Mouse (Mus musculus) hindbrain, embryonic 11.5 days (tissue): ENCODE measurements around the gene Prps1l1. TPM values are rescaled to one million over a fixed set of nuclear protein-coding genes. Genes with fewer than 3 reads are reported as not detected.

ENCODE experiments used
- ATAC-seq: fragments of 200-750 bp; cut with Nextera tagmentation; 2 replicates; pipeline ENCODE4 v1.8.0; 2017; ENCODE audit warnings: mild to moderate bottlenecking, moderate TSS enrichment, moderate library complexity; ENCODE audit not compliant: low FRiP score
- DNase-seq: peaks from one replicate; pipeline ENCODE4 v3.0.0-alpha.2; 2015; ENCODE audit warnings: low spot score
- H3K27ac ChIP-seq: fragments of 300-500 bp; sonication (generic); 2 replicates; pipeline ENCODE4 v1.5.1; 2014; ENCODE audit warnings: mild to moderate bottlenecking, low read depth, low read length
- H3K27me3 ChIP-seq: fragments of 300-500 bp; sonication (generic); 2 replicates; pipeline ENCODE4 v1.6.1; 2014; ENCODE audit warnings: mild to moderate bottlenecking, low read length, moderate library complexity, mixed read lengths; ENCODE audit not compliant: control insufficient read depth, insufficient read depth
- H3K36me3 ChIP-seq: fragments of 300-500 bp; sonication (generic); 2 replicates; pipeline ENCODE4 v1.6.1; 2014; ENCODE audit warnings: mild to moderate bottlenecking, low read length, moderate library complexity, mixed read lengths; ENCODE audit not compliant: control insufficient read depth, insufficient read depth
- H3K4me1 ChIP-seq: fragments of 300-500 bp; sonication (generic); replicated peaks from 2 replicates; pipeline ENCODE4 v1.6.1; 2014; ENCODE audit warnings: low read length, mixed read lengths; ENCODE audit not compliant: control insufficient read depth, insufficient read depth
- H3K4me2 ChIP-seq: fragments of 300-500 bp; sonication (generic); replicated peaks from 2 replicates; pipeline ENCODE4 v1.6.1; 2014; ENCODE audit warnings: mild to moderate bottlenecking, low read depth, low read length
- H3K4me3 ChIP-seq: fragments of 300-500 bp; sonication (generic); 2 replicates; pipeline ENCODE4 v1.5.1; 2014; ENCODE audit warnings: low read depth, low read length
- H3K9ac ChIP-seq: fragments of 300-500 bp; sonication (generic); 2 replicates; pipeline ENCODE4 v1.6.1; 2014; ENCODE audit warnings: low read depth, low read length
- H3K9me3 ChIP-seq: fragments of 300-500 bp; sonication (generic); 2 replicates; pipeline ENCODE4 v1.6.1; 2016; ENCODE audit warnings: low read length; ENCODE audit not compliant: control insufficient read depth
- WGBS: fragments of 180-500 bp; shearing (Covaris S2); extraction: QIAGEN DNeasy Blood & Tissue Kit; methylation state at CpG from one replicate; pipeline ENCODE4 v1.1.7; 2014; 5-methylcytosine and 5-hydroxymethylcytosine counted together
- polyA plus RNA-seq: library from polyadenylated mRNA; unstranded; fragments of >200 nt; fragmentation: Nextera tagmentation; extraction: Ambion mirVana; gene quantifications from 2 replicates; pipeline ENCODE4 v1.2.1, GENCODE M21; 2014

The Prps1l1 gene
- polyA plus RNA-seq, 1 experiment from 2014 or later = not detected

- Histone ChIP-seq H3K27me3 (no peaks in the 10 kb centered on the region), H3K4me2 (no peak overlapping the region), H3K4me3 (no peak overlapping the region), H3K9me3 (no peaks in the 10 kb centered on the region), H3K4me1 (no peaks in the 10 kb centered on the region), H3K27ac (no peak overlapping the region), H3K36me3 (no peaks in the 10 kb centered on the region), H3K9ac (no peak overlapping the region)
- ATAC-seq (no peak), DNase-seq (no peak)
- WGBS = 86% methylated on average over 9 of the region's 9 CpGs
Measured at GRCm38 (mm10) chr12:35016481-35017250, 32.1 kb downstream of the Prps1l1 start.

DNA sequence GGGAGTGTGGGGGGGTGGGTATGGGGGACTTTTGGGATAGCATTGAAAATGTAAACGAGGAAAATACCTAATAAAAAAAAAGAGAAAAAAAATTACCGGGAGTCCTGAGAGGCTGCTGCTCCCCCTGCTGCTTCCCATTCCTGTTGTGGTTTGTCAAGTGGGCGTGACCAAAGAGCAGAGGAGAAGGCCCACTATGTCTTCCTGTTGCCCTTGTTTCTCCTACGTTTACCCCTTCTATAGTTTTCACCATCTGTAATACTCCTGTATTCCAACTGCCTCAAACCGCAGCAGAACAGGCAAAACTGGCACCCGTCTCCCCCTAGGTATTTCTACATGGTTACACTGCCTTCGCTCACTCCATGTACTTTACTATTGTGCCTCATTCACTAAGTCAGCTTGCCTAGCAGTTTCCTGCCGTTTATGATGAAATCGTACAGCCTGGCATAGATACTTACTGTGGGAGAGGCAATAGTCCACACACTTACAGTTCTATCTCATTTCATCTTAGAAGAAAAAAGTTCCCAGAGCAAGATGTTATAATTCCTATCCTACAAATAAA, 34.2 kb downstream of the Prps1l1 start:
- no peak overlapping the region for H3K27ac ChIP-seq
- WGBS = 83% methylated on average over 9 of the region's 9 CpGs
- no peaks in the 10 kb centered on the region for H3K27me3 ChIP-seq
- no peak overlapping the region for H3K9ac ChIP-seq
- H3K4me3 ChIP-seq = no peak overlapping the region
- no peaks in the 10 kb centered on the region for H3K9me3 ChIP-seq
- DNase-seq = no peak
- no peaks in the 10 kb centered on the region for H3K4me1 ChIP-seq
- H3K36me3 ChIP-seq = no peaks in the 10 kb centered on the region
- H3K4me2 ChIP-seq = no peak overlapping the region
- no peak for ATAC-seq

DNA sequence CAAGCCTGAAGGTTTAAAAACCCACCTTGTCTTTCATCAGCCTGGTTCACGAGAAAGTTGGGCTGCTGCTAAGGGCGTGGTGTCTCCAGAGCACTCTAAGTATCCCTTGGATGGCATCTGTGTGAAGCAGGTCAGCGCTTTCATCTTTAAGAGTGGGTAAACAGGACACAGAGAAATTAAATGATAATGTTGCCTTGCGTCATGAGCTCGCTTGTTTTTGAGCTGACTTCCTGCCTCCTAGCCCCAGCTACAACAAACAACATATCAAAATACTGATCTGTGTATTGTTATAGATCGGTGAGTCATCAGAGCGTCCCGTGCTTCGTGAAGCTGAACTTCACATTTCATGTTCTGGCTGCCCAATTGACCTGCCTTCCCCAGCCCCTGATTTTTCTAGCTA, 36.7 kb downstream of the Prps1l1 start:
- no peaks in the 10 kb centered on the region for H3K27me3 ChIP-seq
- H3K36me3 ChIP-seq = no peaks in the 10 kb centered on the region
- no peaks in the 10 kb centered on the region for H3K9me3 ChIP-seq
- H3K27ac ChIP-seq = no peak overlapping the region
- no peaks in the 10 kb centered on the region for H3K4me1 ChIP-seq
- ATAC-seq = no peak
- WGBS = 86% methylated on average over 9 of the region's 9 CpGs
- no peak for DNase-seq
- no peak overlapping the region for H3K4me3 ChIP-seq
- no peak overlapping the region for H3K9ac ChIP-seq
- no peak overlapping the region for H3K4me2 ChIP-seq

DNA sequence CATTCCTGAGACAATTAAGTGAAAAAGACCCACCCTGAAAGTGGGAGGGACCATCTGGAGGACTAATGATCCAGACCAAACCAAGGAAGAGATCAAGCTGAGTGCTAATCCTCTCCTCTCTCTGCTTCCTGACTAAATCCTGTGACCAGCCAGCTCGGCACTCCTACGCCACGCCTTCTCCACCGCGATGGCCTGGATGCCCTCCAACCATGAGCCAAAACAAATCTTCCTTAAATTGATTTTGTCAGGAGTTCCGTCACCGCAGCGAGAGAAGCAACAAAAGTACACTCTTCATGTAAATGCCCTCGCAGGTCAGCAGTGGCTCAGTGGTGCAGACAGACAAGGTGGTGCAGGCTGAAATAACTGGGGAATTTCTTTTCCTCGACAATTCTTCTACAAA, 37.5 kb downstream of the Prps1l1 start:
- no peaks in the 10 kb centered on the region for H3K4me1 ChIP-seq
- DNase-seq = no peak
- 65% methylated on average over 10 of the region's 10 CpGs for WGBS
- H3K27me3 ChIP-seq = no peaks in the 10 kb centered on the region
- no peak for ATAC-seq
- H3K27ac ChIP-seq = no peak overlapping the region
- no peak overlapping the region for H3K4me3 ChIP-seq
- H3K9me3 ChIP-seq = no peaks in the 10 kb centered on the region
- H3K4me2 ChIP-seq = no peak overlapping the region
- H3K36me3 ChIP-seq = no peaks in the 10 kb centered on the region
- H3K9ac ChIP-seq = no peak overlapping the region

DNA sequence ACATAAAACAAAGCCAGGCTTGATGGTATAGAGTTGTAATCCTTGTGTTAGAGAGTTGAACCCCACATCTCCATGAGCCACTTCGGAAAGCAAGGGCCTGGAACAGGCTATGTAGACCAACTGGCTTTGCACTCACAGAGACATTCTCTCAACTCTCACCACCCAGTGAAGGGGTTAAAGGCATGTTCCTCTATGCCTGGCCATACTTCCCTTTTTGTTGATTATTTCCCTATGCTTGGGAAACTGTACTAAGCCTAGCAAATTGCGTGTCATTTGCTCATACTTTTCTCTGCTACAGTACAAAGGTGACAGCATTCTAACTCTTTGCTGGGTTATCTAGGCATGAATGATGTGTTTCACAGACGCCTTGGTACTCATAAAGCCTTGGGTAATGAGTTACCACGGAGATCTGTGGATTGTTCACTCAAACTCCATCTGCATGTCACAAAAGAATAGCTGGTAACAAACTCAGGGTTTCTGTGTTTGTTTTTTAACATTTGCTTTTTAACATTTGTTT, 41.4 kb downstream of the Prps1l1 start:
- H3K27me3 ChIP-seq = no peaks in the 10 kb centered on the region
- H3K9me3 ChIP-seq = no peaks in the 10 kb centered on the region
- H3K4me3 ChIP-seq = no peak overlapping the region
- H3K36me3 ChIP-seq = no peaks in the 10 kb centered on the region
- H3K9ac ChIP-seq = no peak overlapping the region
- H3K27ac ChIP-seq = no peak overlapping the region
- DNase-seq = no peak
- ATAC-seq = no peak
- no peaks in the 10 kb centered on the region for H3K4me1 ChIP-seq
- 61% methylated on average over 4 of the region's 4 CpGs for WGBS
- H3K4me2 ChIP-seq = no peak overlapping the region

DNA sequence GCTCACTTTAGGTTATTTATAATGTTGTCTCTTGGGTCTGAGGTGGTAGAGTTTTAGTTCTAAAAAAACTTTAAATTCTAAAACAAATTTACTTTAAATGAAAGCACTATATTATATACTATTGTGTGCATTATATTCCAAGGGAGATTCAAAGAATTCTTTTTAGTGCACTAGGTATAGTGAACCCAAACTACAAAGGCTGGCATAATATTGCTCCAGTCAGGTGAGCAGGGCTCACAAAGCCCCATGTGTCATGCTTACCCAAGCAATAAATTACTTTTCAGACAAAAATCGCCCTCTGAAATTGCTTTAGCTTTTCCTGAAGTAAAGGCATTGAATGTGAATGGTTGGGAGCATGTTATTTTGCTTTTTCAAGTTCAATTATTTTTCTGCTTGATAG, 43.0 kb downstream of the Prps1l1 start:
- 42% methylated on average over 1 of the region's 1 CpGs for WGBS
- no peak overlapping the region for H3K9ac ChIP-seq
- no peaks in the 10 kb centered on the region for H3K27me3 ChIP-seq
- H3K4me3 ChIP-seq = no peak overlapping the region
- no peaks in the 10 kb centered on the region for H3K9me3 ChIP-seq
- no peaks in the 10 kb centered on the region for H3K36me3 ChIP-seq
- H3K4me1 ChIP-seq = no peaks in the 10 kb centered on the region
- H3K27ac ChIP-seq = no peak overlapping the region
- no peak for ATAC-seq
- no peak for DNase-seq
- no peak overlapping the region for H3K4me2 ChIP-seq

Other genes starting within 250 kb of the Prps1l1 start
- gene Hdac9, start 67.7 kb upstream of the Prps1l1 start, polyA plus RNA-seq = 12.1 and 12.7 TPM in 2 replicates
- gene Snx13, start 62.4 kb downstream of the Prps1l1 start, polyA plus RNA-seq = 21.8 and 23.6 TPM in 2 replicates